Mouse (Mus musculus) macrophage (primary cell): ENCODE data around the gene Cyp11a1. TPM values are rescaled to one million over a fixed set of nuclear protein-coding genes. Genes with fewer than 3 reads are reported as not detected.

Source experiments
- H3K27ac ChIP-seq: fragments of 350-480 bp; formaldehyde crosslinking; 2 replicates; pipeline ENCODE4 v1.9.0; 2021
- H3K36me3 ChIP-seq: fragments of 350-480 bp; formaldehyde crosslinking; 2 replicates; pipeline ENCODE4 v1.9.0; 2021; ENCODE audit errors: inconsistent target
- H3K4me3 ChIP-seq: fragments of 350-480 bp; formaldehyde crosslinking; 2 replicates; pipeline ENCODE4 v1.9.0; 2021; ENCODE audit errors: inconsistent target
- H3K79me2 ChIP-seq: fragments of 350-480 bp; formaldehyde crosslinking; 2 replicates; pipeline ENCODE4 v1.9.0; 2021; ENCODE audit errors: inconsistent target
- WGBS: methylation state at CpG from one replicate; pipeline ENCODE4 v1.1.7; 2026; ENCODE audit warnings: inconsistent platforms; ENCODE audit not compliant: missing documents; 5-methylcytosine and 5-hydroxymethylcytosine counted together
- polyA plus RNA-seq: library from polyadenylated mRNA; stranded (reverse); fragments of 250-400 nt; gene quantifications from 3 replicates; pipeline ENCODE4 v1.2.4, GENCODE M21; 2018; ENCODE audit warnings: inconsistent platforms

Gene Cyp11a1
- polyA plus RNA-seq, 1 experiment from 2014 or later, result not detected

GRCm38 (mm10) chr9:58011027-58011426, 4.8 kb downstream of the Cyp11a1 start:
- WGBS, result 66% methylated on average over 7 of the region's 7 CpGs
- Histone ChIP-seq H3K36me3 (no peaks in the 10 kb centered on the region), H3K79me2 (no peaks in the 10 kb centered on the region), H3K27ac (no peak overlapping the region), H3K4me3 (no peak overlapping the region)

DNA sequence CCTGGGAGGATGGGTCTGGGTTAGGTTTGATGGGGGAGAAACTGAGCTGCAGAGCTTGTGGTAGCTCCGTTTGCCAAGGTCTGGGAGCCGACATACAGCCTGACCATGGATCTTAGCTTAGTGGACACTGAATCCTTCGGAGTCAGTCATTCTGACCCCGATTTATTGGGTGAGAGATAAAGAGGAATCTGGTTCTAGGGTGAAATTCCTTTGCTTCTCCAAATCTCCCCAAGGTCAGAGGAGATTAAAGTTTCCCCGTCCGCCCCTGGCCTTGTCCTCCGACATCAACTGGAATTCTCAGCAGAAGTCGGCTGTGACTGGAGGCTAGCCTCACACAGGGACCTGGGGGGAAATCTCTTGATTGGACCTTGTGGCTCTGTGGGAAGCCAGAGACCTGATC, 5.3 kb downstream of the Cyp11a1 start:
- H3K36me3 ChIP-seq, result no peaks in the 10 kb centered on the region
- H3K27ac ChIP-seq, result no peak overlapping the region
- WGBS, result 96% methylated on average over 7 of the region's 8 CpGs
- H3K4me3 ChIP-seq, result no peak overlapping the region
- no peaks in the 10 kb centered on the region for H3K79me2 ChIP-seq

- no peaks in the 10 kb centered on the region for H3K36me3 ChIP-seq
- H3K79me2 ChIP-seq, result no peaks in the 10 kb centered on the region
- 96% methylated on average over 2 of the region's 2 CpGs for WGBS
- H3K4me3 ChIP-seq, result no peak overlapping the region
- H3K27ac ChIP-seq, result no peak overlapping the region
Observed at GRCm38 (mm10) chr9:58012486-58012885, 6.3 kb downstream of the Cyp11a1 start.

GRCm38 (mm10) chr9:58012935-58013334, 6.7 kb downstream of the Cyp11a1 start:
- no peak overlapping the region for H3K4me3 ChIP-seq
- WGBS, result 79% methylated on average over 2 of the region's 2 CpGs
- no peak overlapping the region for H3K27ac ChIP-seq
- no peaks in the 10 kb centered on the region for H3K79me2 ChIP-seq
- H3K36me3 ChIP-seq, result no peaks in the 10 kb centered on the region

DNA sequence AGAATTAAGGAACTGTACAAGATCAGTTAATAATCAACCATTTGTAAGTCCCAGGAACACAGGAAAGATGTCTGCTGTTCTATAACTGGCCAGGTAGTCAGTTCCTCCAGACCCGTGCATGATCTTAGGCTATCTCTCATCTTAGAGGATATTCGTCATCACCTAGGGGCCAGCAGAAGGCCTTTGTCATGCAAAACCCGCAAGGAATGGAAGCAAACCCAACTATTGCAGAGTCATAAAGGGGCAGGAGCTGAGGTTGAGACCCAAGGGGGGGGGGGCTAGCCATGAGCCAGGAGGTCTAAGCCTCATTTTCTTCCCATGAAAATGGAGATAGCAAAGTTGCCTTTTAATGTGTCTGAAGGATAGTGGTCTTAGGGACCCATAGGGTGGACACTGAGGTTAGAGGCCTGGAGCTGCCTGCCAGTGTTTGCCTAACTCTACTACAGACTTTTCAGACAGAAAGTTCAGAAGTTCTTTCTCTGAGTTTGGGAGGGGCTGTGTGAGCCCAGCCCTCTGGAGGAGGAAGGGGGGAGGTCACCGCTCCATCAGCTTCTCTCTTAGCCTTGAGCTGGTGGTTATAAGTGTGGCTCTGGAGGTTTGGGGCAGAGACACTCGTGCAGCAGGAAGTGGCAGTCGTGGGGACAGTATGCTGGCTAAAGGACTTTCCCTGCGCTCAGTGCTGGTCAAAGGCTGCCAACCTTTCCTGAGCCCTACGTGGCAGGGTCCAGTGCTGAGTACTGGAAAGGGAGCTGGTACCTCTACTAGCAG, 8.4 kb downstream of the Cyp11a1 start:
- Histone ChIP-seq H3K36me3 (no peaks in the 10 kb centered on the region), H3K4me3 (no peak overlapping the region), H3K27ac (no peak overlapping the region), H3K79me2 (no peaks in the 10 kb centered on the region)
- WGBS, result 13% methylated on average over 8 of the region's 8 CpGs

- H3K36me3 ChIP-seq, result no peaks in the 10 kb centered on the region
- H3K4me3 ChIP-seq, result no peak overlapping the region
- 84% methylated on average over 6 of the region's 6 CpGs for WGBS
- no peaks in the 10 kb centered on the region for H3K79me2 ChIP-seq
- H3K27ac ChIP-seq, result no peak overlapping the region
Observed at GRCm38 (mm10) chr9:58015856-58016255, 9.6 kb downstream of the Cyp11a1 start.

DNA sequence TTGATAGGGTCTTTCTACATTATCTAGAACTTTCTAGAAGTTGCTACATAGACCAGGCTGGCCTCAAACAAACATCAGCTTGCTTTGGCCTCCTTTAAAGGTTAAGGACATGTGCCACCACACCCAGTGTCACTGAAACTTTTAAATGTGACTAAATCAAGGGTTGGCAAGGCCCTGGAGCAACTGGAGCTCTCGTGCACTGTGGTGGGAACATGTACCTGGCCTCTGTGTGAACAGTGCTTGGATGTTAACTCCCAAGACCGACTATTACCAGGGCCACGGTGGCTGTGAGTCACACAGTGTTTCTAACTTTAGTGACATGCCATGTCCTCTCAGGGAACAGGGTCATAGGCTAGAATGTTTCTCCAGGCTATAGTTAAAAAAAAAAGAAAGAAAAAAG, 10.8 kb downstream of the Cyp11a1 start:
- 83% methylated on average over 3 of the region's 3 CpGs for WGBS
- no peak overlapping the region for H3K4me3 ChIP-seq

GRCm38 (mm10) chr9:58018385-58018784, 12.2 kb downstream of the Cyp11a1 start:
- H3K27ac ChIP-seq, result no peak overlapping the region
- no peaks in the 10 kb centered on the region for H3K36me3 ChIP-seq
- no peak overlapping the region for H3K4me3 ChIP-seq
- H3K79me2 ChIP-seq, result no peaks in the 10 kb centered on the region
- WGBS, result 87% methylated on average over 5 of the region's 5 CpGs

More for the DNA sequence above, 10.8 kb downstream of the Cyp11a1 start:
- Histone ChIP-seq H3K79me2 (no peaks in the 10 kb centered on the region), H3K36me3 (no peaks in the 10 kb centered on the region), H3K27ac (no peak overlapping the region)

DNA sequence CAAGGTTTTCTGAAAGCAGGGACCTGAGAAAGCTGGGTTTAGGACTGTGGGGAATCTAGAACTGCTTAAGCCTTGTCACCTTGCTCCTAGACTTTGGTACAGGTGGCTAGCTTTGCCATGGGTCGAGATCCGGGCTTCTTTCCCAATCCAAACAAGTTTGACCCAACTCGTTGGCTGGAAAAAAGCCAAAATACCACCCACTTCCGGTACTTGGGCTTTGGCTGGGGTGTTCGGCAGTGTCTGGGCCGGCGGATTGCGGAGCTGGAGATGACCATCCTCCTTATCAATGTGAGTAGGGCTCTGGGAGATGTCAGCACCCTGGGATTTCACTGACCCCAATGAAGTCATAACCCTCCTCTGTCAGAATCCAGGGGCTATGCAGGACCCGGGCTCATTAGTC, 19.8 kb downstream of the Cyp11a1 start:
- Histone ChIP-seq H3K27ac (no peak overlapping the region), H3K36me3 (no peaks in the 10 kb centered on the region), H3K79me2 (no peaks in the 10 kb centered on the region), H3K4me3 (no peak overlapping the region)
- WGBS, result 86% methylated on average over 9 of the region's 9 CpGs

GRCm38 (mm10) chr9:58027426-58028180, 21.4 kb downstream of the Cyp11a1 start:
- 69% methylated on average over 2 of the region's 2 CpGs for WGBS
- Histone ChIP-seq H3K27ac (no peak overlapping the region), H3K4me3 (no peak overlapping the region), H3K36me3 (no peaks in the 10 kb centered on the region), H3K79me2 (no peaks in the 10 kb centered on the region)

- no peak overlapping the region for H3K4me3 ChIP-seq
- H3K36me3 ChIP-seq, result no peaks in the 10 kb centered on the region
- no peak overlapping the region for H3K27ac ChIP-seq
- H3K79me2 ChIP-seq, result no peaks in the 10 kb centered on the region
- WGBS, result 63% methylated on average over 5 of the region's 5 CpGs
Observed at GRCm38 (mm10) chr9:58028841-58029240, 22.6 kb downstream of the Cyp11a1 start.

GRCm38 (mm10) chr9:58029635-58030034, 23.4 kb downstream of the Cyp11a1 start:
- 92% methylated on average over 6 of the region's 6 CpGs for WGBS
- Histone ChIP-seq H3K36me3 (no peaks in the 10 kb centered on the region), H3K79me2 (no peaks in the 10 kb centered on the region), H3K4me3 (no peak overlapping the region), H3K27ac (no peak overlapping the region)

DNA sequence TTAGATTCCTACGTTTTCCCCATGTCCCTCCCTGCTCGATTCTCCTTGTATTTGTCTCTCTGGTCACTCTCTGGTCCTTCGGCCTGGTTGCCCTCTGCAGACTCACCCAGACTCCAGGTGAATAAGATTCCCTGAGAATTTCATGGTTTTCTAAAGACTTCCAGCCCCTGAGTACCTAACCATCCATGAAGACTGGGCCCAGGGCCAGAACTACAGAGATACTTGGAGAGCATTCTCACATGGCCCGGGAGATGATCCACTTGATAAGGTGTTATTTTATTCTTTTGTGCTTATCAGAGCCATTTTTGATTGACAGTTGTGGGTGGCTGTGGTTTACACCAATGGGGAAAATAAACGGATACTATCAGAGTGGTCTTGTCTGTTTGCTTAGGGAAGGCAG, 25.7 kb downstream of the Cyp11a1 start:
- H3K36me3 ChIP-seq, result no peaks in the 10 kb centered on the region
- no peaks in the 10 kb centered on the region for H3K79me2 ChIP-seq
- H3K4me3 ChIP-seq, result no peak overlapping the region
- 77% methylated on average over 5 of the region's 5 CpGs for WGBS
- H3K27ac ChIP-seq, result no peak overlapping the region

- WGBS, result 86% methylated on average over 2 of the region's 2 CpGs
Observed at GRCm38 (mm10) chr9:58035519-58035918, 29.3 kb downstream of the Cyp11a1 start.

DNA sequence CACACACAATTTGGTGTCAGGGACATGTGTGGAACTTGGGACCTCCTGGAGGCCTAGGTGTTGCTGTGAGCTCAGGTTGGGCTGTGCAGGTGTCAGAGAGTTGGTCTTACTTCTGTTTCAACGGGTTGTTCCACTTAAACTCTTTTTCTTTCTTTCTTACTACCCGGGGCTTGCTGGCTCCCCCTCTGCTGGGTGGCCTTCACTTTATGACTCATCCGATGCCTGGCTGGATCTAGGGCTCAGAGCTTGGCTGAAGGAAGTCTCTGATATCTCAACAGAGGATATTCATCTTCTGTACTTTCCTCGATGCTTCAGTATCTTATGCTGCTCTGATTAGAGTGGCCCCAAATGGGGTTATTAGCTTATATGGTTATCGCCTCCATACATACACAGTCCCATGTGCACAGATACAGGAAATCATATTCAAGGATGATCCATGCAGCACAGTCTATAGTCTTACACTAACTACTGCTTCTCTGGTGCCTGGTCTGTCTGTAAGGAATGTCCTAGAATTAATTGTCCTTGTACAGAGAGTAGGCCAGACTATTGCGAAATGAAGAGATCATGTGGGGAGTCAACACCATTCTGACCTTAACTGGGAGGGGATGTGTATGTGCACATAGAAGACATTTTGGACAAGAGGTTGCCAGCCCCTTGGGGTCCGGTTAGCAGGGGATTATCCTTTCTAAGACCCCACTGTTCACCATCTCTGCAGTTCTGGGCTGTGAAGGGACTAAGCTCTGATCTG, 29.9 kb downstream of the Cyp11a1 start:
- Histone ChIP-seq H3K27ac (no peak overlapping the region), H3K79me2 (no peaks in the 10 kb centered on the region), H3K4me3 (no peak overlapping the region), H3K36me3 (no peaks in the 10 kb centered on the region)
- WGBS, result 74% methylated on average over 7 of the region's 7 CpGs

More at GRCm38 (mm10) chr9:58035519-58035918, 29.3 kb downstream of the Cyp11a1 start:
- Histone ChIP-seq H3K36me3 (no peaks in the 10 kb centered on the region), H3K27ac (no peak overlapping the region), H3K4me3 (no peak overlapping the region), H3K79me2 (no peaks in the 10 kb centered on the region)
